Mouse (Mus musculus) heart, embryonic 11.5 days (tissue): ENCODE measurements around the gene R3hdm2. TPM values are rescaled to one million over a fixed set of nuclear protein-coding genes. Genes with fewer than 3 reads are reported as not detected.
A peak's percentile ranks its signal among the peaks of the same experiment; 100 is the strongest.

Source experiments
- ATAC-seq: fragments of 200-750 bp; cut with Nextera tagmentation; replicated peaks from 2 replicates; pipeline ENCODE4 v1.8.0; 2017; ENCODE audit warnings: moderate library complexity; ENCODE audit not compliant: insufficient number of reproducible peaks, low FRiP score, low TSS enrichment
- H3K27ac ChIP-seq: fragments of 300-500 bp; sonication (generic); 2 replicates; pipeline ENCODE4 v1.5.1; 2014; ENCODE audit warnings: mild to moderate bottlenecking, low read depth, low read length
- H3K27me3 ChIP-seq: fragments of 300-500 bp; sonication (generic); 2 replicates; pipeline ENCODE4 v1.6.1; 2014; ENCODE audit warnings: mild to moderate bottlenecking, low read length, mixed read lengths; ENCODE audit not compliant: control insufficient read depth, insufficient read depth
- H3K36me3 ChIP-seq: fragments of 300-500 bp; sonication (generic); 2 replicates; pipeline ENCODE4 v1.6.1; 2014; ENCODE audit warnings: mild to moderate bottlenecking, low read length, moderate library complexity, mixed read lengths; ENCODE audit not compliant: control insufficient read depth, insufficient read depth
- H3K4me1 ChIP-seq: fragments of 300-500 bp; sonication (generic); 2 replicates; pipeline ENCODE4 v1.6.1; 2014; ENCODE audit warnings: low read length; ENCODE audit not compliant: control insufficient read depth, insufficient read depth
- H3K4me2 ChIP-seq: fragments of 300-500 bp; sonication (generic); 2 replicates; pipeline ENCODE4 v1.6.1; 2014; ENCODE audit warnings: mild to moderate bottlenecking, moderate library complexity
- H3K4me3 ChIP-seq: fragments of 300-500 bp; sonication (generic); 2 replicates; pipeline ENCODE4 v1.5.1; 2014; ENCODE audit warnings: low read depth, low read length
- H3K9ac ChIP-seq: fragments of 300-500 bp; sonication (generic); 2 replicates; pipeline ENCODE4 v1.6.1; 2014; ENCODE audit warnings: mild to moderate bottlenecking, low read depth, low read length, moderate library complexity
- H3K9me3 ChIP-seq: fragments of 300-500 bp; sonication (generic); replicated peaks from 2 replicates; pipeline ENCODE4 v1.6.1; 2016; ENCODE audit warnings: low read length; ENCODE audit not compliant: control insufficient read depth
- WGBS: fragments of 180-500 bp; shearing (Covaris S2); extraction: QIAGEN DNeasy Blood & Tissue Kit; methylation state at CpG from one replicate; pipeline ENCODE4 v1.1.7; 2014; ENCODE audit not compliant: insufficient replicate concordance; 5-methylcytosine and 5-hydroxymethylcytosine counted together
- polyA plus RNA-seq: library from polyadenylated mRNA; unstranded; fragments of >200 nt; fragmentation: Nextera tagmentation; extraction: Ambion mirVana; gene quantifications from 2 replicates; pipeline ENCODE4 v1.2.1, GENCODE M21; 2014

R3hdm2 gene
- polyA plus RNA-seq, 1 experiment from 2014 or later, result 30.3 TPM

GRCm38 (mm10) chr10:127500894-127501893 is 121.1 kb downstream of the R3hdm2 start, which contains the start of gene Stac3:
Stac3 (plus strand) TSS chr10:127501686.
- Histone ChIP-seq H3K4me3 (no peak within 1 kb of the TSS), H3K36me3 (peaks cover 21% of the 10 kb centered on the region), H3K4me2 (no peak within 1 kb of the TSS), H3K9ac (0 out of 2 replicates have a peak within 1 kb of the TSS, but pooled peaks have one; percentile 22), H3K4me1 (no peaks in the 10 kb centered on the region), H3K27ac (no peak within 1 kb of the TSS), H3K27me3 (no peaks in the 10 kb centered on the region), H3K9me3 (no peaks in the 10 kb centered on the region)
- ATAC-seq, result no peak
- WGBS, result 65% methylated on average over 13 of the region's 13 CpGs

GRCm38 (mm10) chr10:127508239-127508638 is 128.1 kb downstream of the R3hdm2 start:
- 4% methylated on average over 15 of the region's 15 CpGs for WGBS
- no peak for ATAC-seq
- H3K4me1 ChIP-seq, result peaks cover 33% of the 10 kb centered on the region

DNA sequence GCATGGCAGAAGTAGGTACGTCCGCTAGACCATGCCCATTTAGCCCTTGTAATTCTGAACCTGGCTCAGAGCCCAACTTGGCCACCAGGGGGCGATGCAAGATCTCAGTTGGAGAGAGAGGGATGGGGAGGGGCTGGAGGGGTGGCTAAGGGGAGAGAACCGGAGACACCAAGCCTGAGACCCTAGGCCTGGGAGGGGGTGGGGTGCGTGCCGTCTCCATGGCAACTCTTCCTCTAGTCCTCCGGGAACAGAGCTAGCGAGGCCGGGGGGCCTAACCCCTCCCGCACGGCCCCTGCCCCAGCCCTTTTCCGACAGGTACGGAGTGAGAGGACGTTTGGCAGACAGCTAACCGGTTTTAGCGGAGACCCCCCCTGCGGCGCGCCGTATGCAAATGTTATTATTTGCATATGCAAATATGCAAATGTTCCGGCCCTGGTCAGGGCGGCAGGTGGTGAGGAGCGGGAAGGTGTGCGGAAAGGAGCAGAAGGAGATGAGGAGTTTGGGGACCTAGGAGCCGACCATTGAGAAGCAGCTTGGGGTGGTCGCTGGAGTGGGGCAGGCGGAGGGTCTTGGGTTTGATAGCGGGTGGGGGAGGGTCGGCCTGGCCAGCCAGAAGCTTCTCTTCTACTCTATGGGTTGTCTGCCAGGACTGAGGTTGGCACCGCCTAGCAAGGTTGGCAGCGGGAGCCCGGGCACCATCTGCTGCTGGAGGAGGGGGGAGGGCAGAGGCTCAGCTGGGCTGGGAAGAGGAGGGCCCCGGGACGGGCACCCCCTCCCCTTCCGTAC is 129.1 kb downstream of the R3hdm2 start:
- Histone ChIP-seq H3K9ac (peak overlapping the region; percentile 22; the same call in 1 of the 2 replicates), H3K4me3 (peak overlapping the region; percentile 47), H3K27me3 (peaks cover 69% of the 10 kb centered on the region), H3K27ac (no peak overlapping the region), H3K9me3 (no peaks in the 10 kb centered on the region), H3K36me3 (no peaks in the 10 kb centered on the region), H3K4me2 (peak overlapping the region; percentile 81), H3K4me1 (peaks cover 41% of the 10 kb centered on the region)
- peak; percentile 14; the same call in 1 of the 2 replicates for ATAC-seq
- WGBS, result under 1% methylated on average over 35 of the region's 35 CpGs

More at GRCm38 (mm10) chr10:127508239-127508638, 128.1 kb downstream of the R3hdm2 start:
- Histone ChIP-seq H3K4me3 (0 out of 2 replicates have a peak overlapping the region, but pooled peaks have one; percentile 47), H3K4me2 (peak overlapping the region; percentile 81), H3K9ac (no peak overlapping the region), H3K27me3 (peaks cover 60% of the 10 kb centered on the region), H3K27ac (no peak overlapping the region), H3K36me3 (peaks cover 2% of the 10 kb centered on the region; the same call in 1 of the 2 replicates), H3K9me3 (no peaks in the 10 kb centered on the region)

DNA sequence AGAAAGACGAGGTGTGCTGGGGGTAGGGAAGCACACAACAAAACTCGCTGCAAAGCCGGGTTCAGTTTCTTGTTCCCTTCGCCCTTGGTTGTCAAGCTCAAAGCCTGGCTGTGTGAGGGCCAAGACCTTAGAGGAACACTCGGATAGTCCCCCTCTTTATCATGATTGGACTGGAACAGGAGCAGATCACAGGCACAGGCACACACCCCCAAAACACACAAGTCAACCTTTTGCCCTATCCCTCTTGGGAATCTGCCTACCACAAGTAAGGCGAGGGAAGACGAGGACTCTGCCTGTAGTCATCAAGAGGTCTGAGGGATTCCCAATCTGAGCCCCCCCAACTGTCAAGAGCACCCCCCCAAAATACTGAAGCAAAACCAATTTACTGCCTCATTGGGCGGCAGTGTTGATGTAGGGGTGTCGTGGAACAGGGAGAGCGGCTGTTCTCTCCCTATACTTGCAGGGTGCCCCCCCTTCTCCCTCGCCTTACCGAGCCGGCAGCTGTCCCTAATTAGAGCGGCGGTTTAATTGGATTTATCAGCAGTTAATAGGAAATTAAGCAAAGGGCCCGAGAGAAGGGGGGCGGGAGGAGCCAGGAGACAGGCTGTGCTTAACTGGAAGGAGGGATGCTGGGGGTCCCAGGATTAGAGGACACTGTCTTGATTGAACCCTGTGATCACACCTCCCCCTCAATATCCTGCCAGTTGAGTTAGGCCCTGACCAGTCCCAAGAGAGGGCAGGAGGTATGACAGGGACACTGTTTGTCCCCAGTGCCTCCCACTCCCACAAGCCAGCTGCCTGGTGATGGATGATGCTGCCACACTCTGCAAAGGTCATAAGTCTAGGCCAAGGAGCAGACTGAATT is 129.9 kb downstream of the R3hdm2 start:
- ATAC-seq, result no peak
- Histone ChIP-seq H3K9me3 (no peaks in the 10 kb centered on the region), H3K27me3 (peaks cover 77% of the 10 kb centered on the region), H3K4me2 (peak overlapping the region; percentile 81), H3K27ac (no peak overlapping the region), H3K4me1 (peaks cover 50% of the 10 kb centered on the region), H3K9ac (no peak overlapping the region), H3K36me3 (no peaks in the 10 kb centered on the region), H3K4me3 (peak overlapping the region; percentile 47; the same call in 1 of the 2 replicates)
- WGBS, result 6% methylated on average over 17 of the region's 17 CpGs

- H3K9me3 ChIP-seq, result no peaks in the 10 kb centered on the region
- peak overlapping the region; percentile 49; the same call in 1 of the 2 replicates for H3K4me3 ChIP-seq
- peaks cover 53% of the 10 kb centered on the region for H3K4me1 ChIP-seq
- peak overlapping the region; percentile 94 for H3K4me2 ChIP-seq
- no peaks in the 10 kb centered on the region for H3K36me3 ChIP-seq
- peaks cover 85% of the 10 kb centered on the region for H3K27me3 ChIP-seq
- no peak overlapping the region for H3K9ac ChIP-seq
- WGBS, result 7% methylated on average over 11 of the region's 11 CpGs
- H3K27ac ChIP-seq, result no peak overlapping the region
- ATAC-seq, result no peak
Observed at GRCm38 (mm10) chr10:127510895-127511617, 130.9 kb downstream of the R3hdm2 start.

GRCm38 (mm10) chr10:127511634-127512306 is 131.6 kb downstream of the R3hdm2 start:
- WGBS, result 1% methylated on average over 45 of the region's 46 CpGs
- H3K9ac ChIP-seq, result peak overlapping the region; percentile 58; the same call in 1 of the 2 replicates
- ATAC-seq, result no peak
- H3K36me3 ChIP-seq, result no peaks in the 10 kb centered on the region
- H3K27me3 ChIP-seq, result peaks cover 89% of the 10 kb centered on the region
- peak overlapping the region; percentile 94 for H3K4me2 ChIP-seq
- peaks cover 60% of the 10 kb centered on the region for H3K4me1 ChIP-seq
- H3K9me3 ChIP-seq, result no peaks in the 10 kb centered on the region
- no peak overlapping the region for H3K27ac ChIP-seq
- peak overlapping the region; percentile 49 for H3K4me3 ChIP-seq

- H3K9ac ChIP-seq, result no peak overlapping the region
- H3K4me1 ChIP-seq, result peaks cover 63% of the 10 kb centered on the region
- H3K4me3 ChIP-seq, result peak overlapping the region; percentile 49
- H3K27ac ChIP-seq, result no peak overlapping the region
- no peak for ATAC-seq
- H3K36me3 ChIP-seq, result no peaks in the 10 kb centered on the region
- WGBS, result 5% methylated on average over 7 of the region's 7 CpGs
- H3K9me3 ChIP-seq, result no peaks in the 10 kb centered on the region
- H3K4me2 ChIP-seq, result peak overlapping the region; percentile 94
- peaks cover 84% of the 10 kb centered on the region for H3K27me3 ChIP-seq
Observed at GRCm38 (mm10) chr10:127512307-127512666, 132.2 kb downstream of the R3hdm2 start.
